Comparison of ENCODE assay signal across 24 mouse cellular contexts in genomic region chr8:56110296-56110695, GRCm38 (mm10).
"Had no signal": no experiment of that assay in that cellular context is flagged by ENCODE, and none has a peak within 500 bp of the region (broad histone marks: within the 10 kb centered on the region; RNA-seq: fewer than 3 reads in every experiment).

No protein-coding gene starts in this region.

- H3K36me3 ChIP-seq: heart, embryonic 12.5 days; hindbrain, embryonic 10.5 days; hindbrain, embryonic 12.5 days; intestine, embryonic 15.5 days; limb, embryonic 10.5 days; limb, embryonic 12.5 days; liver, embryonic 12.5 days had no signal

- H3K9me3 ChIP-seq: heart, embryonic 12.5 days; hindbrain, embryonic 10.5 days; hindbrain, embryonic 12.5 days; intestine, embryonic 15.5 days; limb, embryonic 10.5 days; limb, embryonic 12.5 days; liver, embryonic 12.5 days had no signal

- H3K4me3 ChIP-seq: gastrocnemius, adult 2 months; heart, embryonic 12.5 days; hindbrain, embryonic 10.5 days; hindbrain, embryonic 12.5 days; intestine, embryonic 15.5 days; layer of hippocampus, adult 2 months; left cerebral cortex, adult 2 months; limb, embryonic 10.5 days; limb, embryonic 12.5 days; liver, embryonic 12.5 days had no signal

- H3K4me2 ChIP-seq: heart, embryonic 12.5 days; hindbrain, embryonic 12.5 days; hindbrain, embryonic 14.5 days; intestine, embryonic 15.5 days; limb, embryonic 12.5 days; liver, embryonic 12.5 days had no signal

- H3K27me3 ChIP-seq: heart, embryonic 12.5 days; hindbrain, embryonic 12.5 days; intestine, embryonic 15.5 days; limb, embryonic 12.5 days; liver, embryonic 12.5 days had no signal

- H3K4me1 ChIP-seq: heart, embryonic 12.5 days; hindbrain, embryonic 10.5 days; hindbrain, embryonic 12.5 days; intestine, embryonic 15.5 days; limb, embryonic 10.5 days; limb, embryonic 12.5 days; liver, embryonic 12.5 days had no signal

- H3K27ac ChIP-seq: gastrocnemius, adult 2 months; hindbrain, embryonic 10.5 days; hindbrain, embryonic 12.5 days; hindbrain, embryonic 14.5 days; intestine, embryonic 15.5 days; layer of hippocampus, adult 2 months; left cerebral cortex, adult 2 months; limb, embryonic 10.5 days; limb, embryonic 12.5 days; liver, embryonic 12.5 days; liver, embryonic 14.5 days had no signal

- H3K9ac ChIP-seq: heart, embryonic 12.5 days; hindbrain, embryonic 12.5 days; hindbrain, embryonic 14.5 days; intestine, embryonic 15.5 days; limb, embryonic 12.5 days; liver, embryonic 12.5 days; liver, embryonic 14.5 days had no signal

- ATAC-seq: forebrain, embryonic 16.5 days; hindbrain, embryonic 16.5 days; inflammation-experienced regulatory T-cells, adult 6 months; intestine, embryonic 15.5 days; intestine, postnatal 0 days; liver, embryonic 12.5 days had no signal

- DNase-seq: gastrocnemius, adult 2 months; gastrocnemius, postnatal 10 days; gastrocnemius, postnatal 25 days; kidney, adult 18-20 months; kidney, adult 8-10 months; kidney, postnatal 10 days; kidney, postnatal 25 days; kidney, postnatal 4 days; liver had no signal
